Mouse (Mus musculus): Measurements from ENCODE around the gene Olfr465-ps1.

The Olfr465-ps1 gene

GRCm38 (mm10) chr13:65137789-65138188, at the start of gene Olfr465-ps1:
Gene Olfr465-ps1 (plus strand): TSS chr13:65138089.
- no peak for DNase-seq (ENCODE audit: low spot score)

- DNase-seq (ENCODE audit: low spot score): no peak
Observed at GRCm38 (mm10) chr13:65095923-65096322, 42.0 kb upstream of the Olfr465-ps1 start.

DNA sequence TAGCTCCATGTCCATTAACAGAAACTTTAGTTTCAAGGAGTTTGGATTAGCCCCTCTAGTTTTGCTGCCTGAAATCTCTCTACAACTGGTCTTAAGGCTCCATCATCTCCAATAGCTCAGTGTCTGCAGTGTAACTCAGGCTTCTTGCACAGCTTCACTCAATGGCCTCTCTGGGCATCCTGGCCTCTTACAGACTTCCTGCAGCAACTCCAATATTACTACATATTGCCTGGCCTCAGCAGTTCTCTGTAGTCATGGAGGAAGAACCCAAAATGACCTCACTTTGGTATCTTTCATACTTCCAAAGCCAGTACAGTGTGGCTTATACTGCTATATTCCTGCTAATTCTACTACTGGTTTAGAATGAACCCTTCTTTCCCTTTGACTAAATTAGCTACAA, 40.9 kb upstream of the Olfr465-ps1 start:
- no peak for DNase-seq (ENCODE audit: low spot score)

DNA sequence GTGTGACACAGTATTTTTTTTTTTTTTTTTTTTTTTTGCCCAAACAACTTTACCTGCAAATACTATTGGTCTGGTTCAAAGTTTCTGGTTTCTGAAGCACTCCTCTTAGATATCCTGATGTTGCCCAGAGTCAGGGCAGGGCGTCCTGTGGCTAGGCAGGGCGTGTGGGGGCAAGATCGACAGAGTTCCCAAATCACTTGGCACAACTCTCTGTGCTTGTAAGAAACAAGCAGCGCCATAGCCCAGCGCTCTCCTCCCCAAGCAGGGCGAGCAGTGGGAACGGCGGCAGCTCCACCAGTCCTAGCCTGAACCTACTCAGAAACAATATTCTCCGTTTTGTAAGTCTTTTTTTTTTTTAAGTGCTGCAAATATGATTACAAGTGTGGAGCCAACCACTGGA, 37.2 kb upstream of the Olfr465-ps1 start:
- DNase-seq (ENCODE audit: low spot score): no peak

DNA sequence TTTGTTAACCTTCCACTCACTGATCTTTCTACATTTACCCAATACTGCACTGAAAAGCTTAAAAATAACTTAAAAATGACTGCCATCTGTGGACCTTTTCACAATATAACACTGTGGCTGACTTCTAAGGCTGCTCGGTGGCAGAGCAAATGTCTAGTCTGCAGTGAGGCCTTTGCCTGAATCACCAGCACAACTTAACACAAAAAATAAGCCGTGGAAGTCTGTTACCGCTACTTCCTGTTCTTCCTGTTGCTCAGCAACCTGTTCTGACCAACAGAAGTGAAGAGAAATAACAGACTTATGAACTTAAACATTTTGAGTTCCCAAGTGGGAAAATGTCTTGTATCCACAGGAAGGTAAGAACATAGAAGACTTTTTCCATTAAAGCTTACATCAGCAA, 36.7 kb upstream of the Olfr465-ps1 start:
- DNase-seq (ENCODE audit: low spot score): no peak

DNA sequence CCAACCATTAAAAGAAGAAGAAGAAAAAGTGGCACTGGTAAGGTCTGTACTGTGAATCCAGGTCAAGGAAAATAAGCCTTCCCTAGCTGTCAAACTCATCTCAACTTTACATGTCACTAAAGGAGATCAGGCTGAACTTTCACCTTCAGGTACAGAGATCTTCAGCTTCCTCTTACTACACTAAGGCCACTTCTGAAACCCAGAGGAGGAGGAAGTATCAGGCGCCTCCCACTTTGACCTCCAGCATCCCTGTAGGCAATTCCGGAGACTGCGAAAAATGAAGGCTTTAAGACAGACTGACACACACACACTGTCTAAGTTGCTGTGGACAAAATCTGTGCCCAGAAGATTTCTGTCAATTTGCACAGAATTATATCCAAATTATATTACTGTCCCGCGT, 25.9 kb upstream of the Olfr465-ps1 start:
- peak; percentile 46 for DNase-seq (ENCODE audit: low spot score)

GRCm38 (mm10) chr13:65112459-65113110, 25.3 kb upstream of the Olfr465-ps1 start, which contains the start of gene Mfsd14b:
Gene Mfsd14b (minus strand): TSS chr13:65112975.
- peak; percentile 90 for DNase-seq (ENCODE audit: low spot score)

DNA sequence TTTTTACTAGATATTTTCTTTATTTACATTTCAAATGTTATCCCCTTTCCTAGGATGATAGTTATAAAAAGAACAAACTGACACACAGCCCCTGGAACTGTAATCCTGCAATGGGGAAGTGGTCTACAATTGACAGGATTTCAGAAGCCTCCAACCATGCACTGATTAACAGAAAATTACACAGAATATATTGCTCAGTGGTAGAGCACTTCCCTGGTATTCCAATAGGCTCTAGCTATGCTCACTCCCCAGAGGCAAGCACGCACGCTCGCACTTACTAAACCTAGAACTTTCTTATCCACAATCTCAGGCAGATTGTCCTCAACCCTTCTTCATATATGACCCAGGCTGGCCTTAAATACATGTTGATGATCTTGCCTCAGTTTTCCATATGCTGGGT, 24.6 kb upstream of the Olfr465-ps1 start:
- no peak for DNase-seq (ENCODE audit: low spot score)

DNA sequence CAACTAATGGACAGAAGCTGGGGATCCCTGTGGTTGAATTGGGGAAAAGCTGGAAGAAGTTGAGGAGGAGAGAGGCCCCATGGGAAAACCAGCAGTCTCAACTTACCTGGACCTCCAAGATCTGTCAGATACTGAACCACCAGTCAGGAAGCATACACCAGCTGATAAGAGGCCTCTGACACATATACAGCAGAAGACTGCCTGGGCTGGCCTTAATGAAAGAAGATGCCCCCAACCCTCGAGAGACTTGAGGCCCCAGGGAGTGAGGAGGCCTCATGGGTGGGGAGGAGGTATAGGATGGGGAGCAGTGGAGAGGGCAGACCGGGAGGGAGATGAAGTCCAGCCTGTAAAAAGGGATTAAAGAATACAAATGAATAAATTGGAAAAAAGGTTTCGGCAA, 16.9 kb upstream of the Olfr465-ps1 start:
- no peak for DNase-seq (ENCODE audit: low spot score)

GRCm38 (mm10) chr13:65122111-65122510, 15.8 kb upstream of the Olfr465-ps1 start:
- peak; percentile 62 for DNase-seq (ENCODE audit: low spot score)

DNA sequence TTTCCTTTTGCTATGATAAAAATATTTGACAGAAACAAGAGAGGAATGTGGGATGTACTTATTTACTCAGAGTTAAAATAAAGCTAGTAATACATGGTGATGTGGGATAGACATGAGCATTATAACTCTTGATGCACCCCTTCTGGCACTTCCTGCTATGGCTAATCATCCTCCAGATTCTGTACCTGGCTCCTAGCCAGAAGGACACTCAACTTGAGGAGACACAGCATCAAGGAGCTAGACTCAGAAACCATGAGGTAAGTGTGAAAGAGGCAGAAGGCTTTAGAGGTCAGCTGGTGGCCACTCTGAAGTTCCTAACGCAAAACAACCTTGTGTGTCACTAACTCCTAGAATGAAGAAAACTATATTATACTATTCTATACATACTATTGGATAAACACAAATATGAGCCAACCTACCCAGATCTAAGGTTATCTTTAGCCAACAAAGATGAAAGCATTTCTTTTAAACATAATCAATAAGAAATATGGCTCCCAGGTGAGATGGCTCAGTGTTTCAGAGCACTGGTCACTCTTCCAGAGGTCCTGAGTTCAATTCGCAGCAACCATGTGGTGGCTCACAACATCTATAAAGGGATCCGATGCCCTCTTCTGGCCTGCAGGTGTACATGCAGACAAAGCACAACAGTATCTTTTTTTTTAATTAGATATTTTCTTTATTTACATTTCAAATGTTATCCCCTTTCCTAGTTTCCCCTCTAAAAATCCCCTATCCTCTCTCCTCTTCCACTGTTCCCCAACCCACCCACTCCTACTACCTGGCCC, 10.6 kb upstream of the Olfr465-ps1 start:
- DNase-seq (ENCODE audit: low spot score): no peak

DNA sequence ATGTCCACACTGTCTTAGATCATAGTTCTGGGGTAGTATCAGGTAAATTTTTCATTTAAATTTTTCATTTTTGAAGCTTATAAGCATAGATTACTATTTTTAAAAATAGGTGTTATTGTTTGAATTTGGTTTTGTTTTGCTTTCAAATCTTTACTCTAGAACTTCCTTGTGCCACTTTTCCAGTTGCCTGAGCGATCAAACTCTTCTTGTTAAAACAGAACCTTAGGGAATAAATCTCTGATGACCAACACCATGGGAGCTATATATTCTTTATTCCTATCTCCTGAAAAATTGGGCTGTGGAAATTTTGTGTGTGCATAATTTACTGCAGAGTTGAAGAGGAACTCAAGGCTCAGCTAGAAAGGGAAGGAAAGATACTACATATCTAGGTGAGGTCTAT, 12.1 kb downstream of the Olfr465-ps1 start, which contains the start of gene Olfr466:
Gene Olfr466, plus strand, starts transcription at position 301 of the 400 bp plus-strand sequence.
- no peak for DNase-seq (ENCODE audit: low spot score)

DNA sequence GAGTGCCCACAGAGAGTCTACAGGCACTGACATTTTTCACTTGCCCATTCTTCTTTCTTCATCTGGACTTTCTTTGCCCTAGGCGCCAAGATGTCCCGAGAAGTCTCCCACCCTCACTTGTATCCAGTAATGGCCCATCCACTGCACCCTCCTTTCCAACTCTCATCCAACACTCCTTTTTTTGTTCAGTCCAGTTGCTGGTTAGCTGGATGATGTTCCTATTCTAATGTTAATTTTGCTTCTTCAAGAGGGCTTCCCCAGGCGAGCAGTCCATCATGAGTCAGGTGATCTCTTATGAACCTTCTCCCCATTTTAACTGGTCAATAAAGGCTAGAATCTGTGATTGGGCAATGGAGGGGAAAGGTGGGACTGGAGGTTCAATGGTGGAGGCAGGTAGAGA, 36.2 kb downstream of the Olfr465-ps1 start:
- no peak for DNase-seq (ENCODE audit: low spot score)

DNA sequence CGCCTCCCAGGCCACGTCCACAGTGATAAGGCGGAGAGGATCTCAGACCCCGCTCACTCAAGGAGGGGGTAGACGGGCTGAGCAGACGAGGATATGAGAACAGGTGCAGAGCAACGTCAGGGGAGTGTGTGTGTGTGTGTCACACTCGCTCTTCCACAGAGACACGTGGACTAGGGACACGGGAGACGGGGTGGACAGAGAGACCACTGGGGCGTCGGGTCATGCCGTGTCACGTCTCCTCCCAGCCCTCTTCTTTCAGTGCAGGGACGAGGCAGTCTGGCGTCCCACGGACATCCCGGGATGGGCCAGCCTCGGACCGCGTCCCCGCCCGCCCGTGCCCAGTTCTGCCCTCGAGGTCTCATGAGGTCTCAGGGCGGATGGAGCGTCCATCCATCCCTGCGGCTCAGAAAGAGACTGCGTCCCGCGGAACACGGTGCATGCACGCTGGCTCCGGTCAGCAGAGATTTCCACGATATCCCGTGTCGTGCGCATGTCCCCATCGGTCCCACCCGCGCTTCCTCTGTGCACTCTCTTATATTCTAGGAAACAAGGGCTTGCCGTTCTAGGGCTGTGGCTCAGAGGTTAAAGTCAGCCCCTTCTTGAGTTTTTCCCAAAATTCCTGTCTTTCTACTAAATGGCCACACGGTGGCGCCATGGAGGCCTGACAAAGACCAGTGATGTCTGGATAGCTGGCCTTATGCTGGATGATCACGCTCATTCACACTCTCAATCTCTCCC, 38.0 kb downstream of the Olfr465-ps1 start:
- peak; percentile 49 for DNase-seq (ENCODE audit: low spot score)

- no peak for DNase-seq (ENCODE audit: low spot score)
Observed at GRCm38 (mm10) chr13:65176472-65177091, 38.7 kb downstream of the Olfr465-ps1 start.

Data from c-Kit-positive CD71-positive TER-119-positive erythroid progenitor cells, embryonic 14.5 days (primary cell).